Mouse (Mus musculus): Measurements from ENCODE around the gene Hnf1a. TPM values are rescaled to one million over a fixed set of nuclear protein-coding genes. Genes with fewer than 3 reads are reported as not detected.
A peak's percentile ranks its signal among the peaks of the same experiment; 100 is the strongest.

Hnf1a gene
- polyA plus RNA-seq, 1 experiment from 2014 or later, result 5.4 TPM

GRCm38 (mm10) chr5:115007768-115008167 is 36.9 kb upstream of the Hnf1a start:
- no peaks in the 10 kb centered on the region for H3K27me3 ChIP-seq (ENCODE audit: control insufficient read depth, insufficient read depth, low read length)
- H3K9ac ChIP-seq (ENCODE audit: low read length), result no peak overlapping the region
- ATAC-seq (ENCODE audit: low FRiP score, low TSS enrichment) (no peak), DNase-seq (ENCODE audit: low spot score) (no peak)
- TF ChIP-seq EP300 (optimal IDR thresholded peaks at IDR 0.05) (no peak), CTCF (IDR thresholded peaks at IDR 0.05; ENCODE audit: low read depth) (no peak)
- H3K4me2 ChIP-seq (replicated peaks; ENCODE audit: low read depth), result no peak overlapping the region
- H3K36me3 ChIP-seq (ENCODE audit: control insufficient read depth, insufficient read depth, low read length), result no peaks in the 10 kb centered on the region
- peaks cover 3% of the 10 kb centered on the region for H3K4me1 ChIP-seq (replicated peaks; ENCODE audit: control insufficient read depth, insufficient read depth)
- peak overlapping the region; percentile 83 for H3K27ac ChIP-seq (replicated peaks)
- WGBS, result 75% methylated on average over 5 of the region's 5 CpGs
- no peaks in the 10 kb centered on the region for H3K9me3 ChIP-seq (ENCODE audit: control insufficient read depth, low read length)
- H3K4me3 ChIP-seq (ENCODE audit: low read depth, low read length), result no peak overlapping the region

DNA sequence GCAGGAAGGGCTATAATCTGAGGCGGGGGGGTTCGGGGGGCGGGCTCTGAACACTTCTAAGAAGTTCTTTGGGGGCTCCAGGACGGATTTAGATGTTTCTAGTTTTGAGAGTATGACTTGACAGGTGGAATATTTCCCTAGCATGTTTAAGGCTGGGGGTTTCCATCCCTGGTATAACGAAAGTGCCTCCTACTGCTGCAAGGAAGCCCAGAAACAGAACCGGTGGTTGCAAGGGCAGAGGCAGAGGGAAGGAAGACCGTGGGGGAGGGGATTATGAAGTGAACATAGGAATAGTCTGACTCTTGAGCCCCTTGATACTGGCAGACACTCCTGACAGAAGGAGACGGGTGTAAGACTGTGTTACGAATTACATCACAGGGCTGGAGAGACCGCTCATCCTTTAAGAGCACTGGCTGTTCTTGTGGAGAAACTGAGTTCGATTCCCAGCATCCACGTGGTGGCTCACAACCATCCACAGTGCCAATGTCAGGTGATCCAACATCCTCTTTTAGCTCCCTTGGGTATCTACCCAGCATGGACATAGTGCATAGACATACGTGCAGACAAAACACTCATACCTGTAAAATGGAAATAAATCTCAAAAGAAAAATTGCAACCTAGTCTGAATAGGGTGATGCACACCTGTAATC is 32.5 kb upstream of the Hnf1a start:
- Histone ChIP-seq H3K27ac (replicated peaks) (no peak overlapping the region), H3K27me3 (ENCODE audit: control insufficient read depth, insufficient read depth, low read length) (no peaks in the 10 kb centered on the region), H3K36me3 (ENCODE audit: control insufficient read depth, insufficient read depth, low read length) (no peaks in the 10 kb centered on the region), H3K4me1 (replicated peaks; ENCODE audit: control insufficient read depth, insufficient read depth) (no peaks in the 10 kb centered on the region; the same call in 1 of the 2 replicates), H3K9ac (ENCODE audit: low read length) (no peak overlapping the region), H3K4me3 (ENCODE audit: low read depth, low read length) (no peak overlapping the region), H3K9me3 (ENCODE audit: control insufficient read depth, low read length) (no peaks in the 10 kb centered on the region), H3K4me2 (replicated peaks; ENCODE audit: low read depth) (no peak overlapping the region)
- DNase-seq (ENCODE audit: low spot score), result no peak
- TF ChIP-seq EP300 (optimal IDR thresholded peaks at IDR 0.05), result no peak
- no peak for TF ChIP-seq CTCF (IDR thresholded peaks at IDR 0.05; ENCODE audit: low read depth)
- ATAC-seq (ENCODE audit: low FRiP score, low TSS enrichment), result no peak
- WGBS, result 77% methylated on average over 13 of the region's 13 CpGs

GRCm38 (mm10) chr5:115002781-115003180 is 31.9 kb upstream of the Hnf1a start:
- Histone ChIP-seq H3K4me3 (ENCODE audit: low read depth, low read length) (no peak overlapping the region), H3K4me1 (replicated peaks; ENCODE audit: control insufficient read depth, insufficient read depth) (no peaks in the 10 kb centered on the region; the same call in 1 of the 2 replicates), H3K27ac (replicated peaks) (peak overlapping the region; percentile 30; the same call in 1 of the 2 replicates), H3K9me3 (ENCODE audit: control insufficient read depth, low read length) (no peaks in the 10 kb centered on the region), H3K27me3 (ENCODE audit: control insufficient read depth, insufficient read depth, low read length) (no peaks in the 10 kb centered on the region), H3K4me2 (replicated peaks; ENCODE audit: low read depth) (no peak overlapping the region), H3K36me3 (ENCODE audit: control insufficient read depth, insufficient read depth, low read length) (no peaks in the 10 kb centered on the region), H3K9ac (ENCODE audit: low read length) (no peak overlapping the region)
- 47% methylated on average over 6 of the region's 6 CpGs for WGBS
- TF ChIP-seq EP300 (optimal IDR thresholded peaks at IDR 0.05), result no peak
- no peak for TF ChIP-seq CTCF (IDR thresholded peaks at IDR 0.05; ENCODE audit: low read depth)
- DNase-seq (ENCODE audit: low spot score) (no peak), ATAC-seq (ENCODE audit: low FRiP score, low TSS enrichment) (no peak)

GRCm38 (mm10) chr5:115001464-115001863 is 30.6 kb upstream of the Hnf1a start:
- Histone ChIP-seq H3K4me1 (replicated peaks; ENCODE audit: control insufficient read depth, insufficient read depth) (no peaks in the 10 kb centered on the region; the same call in 1 of the 2 replicates), H3K4me3 (ENCODE audit: low read depth, low read length) (no peak overlapping the region), H3K9ac (ENCODE audit: low read length) (no peak overlapping the region), H3K36me3 (ENCODE audit: control insufficient read depth, insufficient read depth, low read length) (no peaks in the 10 kb centered on the region), H3K9me3 (ENCODE audit: control insufficient read depth, low read length) (no peaks in the 10 kb centered on the region), H3K27ac (replicated peaks) (peak overlapping the region; percentile 81), H3K4me2 (replicated peaks; ENCODE audit: low read depth) (no peak overlapping the region), H3K27me3 (ENCODE audit: control insufficient read depth, insufficient read depth, low read length) (no peaks in the 10 kb centered on the region)
- TF ChIP-seq CTCF (IDR thresholded peaks at IDR 0.05; ENCODE audit: low read depth), result no peak
- TF ChIP-seq EP300 (optimal IDR thresholded peaks at IDR 0.05), result no peak
- no peak for DNase-seq (ENCODE audit: low spot score)
- 61% methylated on average over 8 of the region's 8 CpGs for WGBS
- ATAC-seq (ENCODE audit: low FRiP score, low TSS enrichment), result peak; percentile 30; the same call in 1 of the 2 replicates

DNA sequence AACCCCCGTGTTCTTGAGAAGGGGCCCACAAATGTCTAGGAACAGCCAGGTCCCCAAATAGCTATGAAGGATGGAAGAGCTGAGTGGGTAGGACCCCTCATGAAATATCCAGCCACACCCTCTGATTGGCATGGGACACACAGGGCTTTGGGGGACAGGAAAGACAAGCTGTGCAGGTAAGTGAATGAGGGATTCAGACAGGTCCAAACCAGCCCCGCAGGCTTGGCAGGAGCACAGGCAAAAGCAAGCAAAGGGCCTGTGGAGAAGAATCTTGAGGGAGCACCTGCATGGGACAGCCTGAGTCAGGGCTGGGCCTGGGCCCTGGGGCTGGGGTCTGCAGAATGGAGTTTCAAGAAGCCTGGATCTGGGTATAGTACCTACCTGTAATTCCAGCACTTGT is 29.6 kb upstream of the Hnf1a start:
- Histone ChIP-seq H3K4me3 (ENCODE audit: low read depth, low read length) (no peak overlapping the region), H3K9me3 (ENCODE audit: control insufficient read depth, low read length) (no peaks in the 10 kb centered on the region), H3K9ac (ENCODE audit: low read length) (no peak overlapping the region), H3K4me1 (replicated peaks; ENCODE audit: control insufficient read depth, insufficient read depth) (no peaks in the 10 kb centered on the region; the same call in 1 of the 2 replicates), H3K4me2 (replicated peaks; ENCODE audit: low read depth) (no peak overlapping the region), H3K27ac (replicated peaks) (peak overlapping the region; percentile 81), H3K27me3 (ENCODE audit: control insufficient read depth, insufficient read depth, low read length) (no peaks in the 10 kb centered on the region), H3K36me3 (ENCODE audit: control insufficient read depth, insufficient read depth, low read length) (no peaks in the 10 kb centered on the region)
- DNase-seq (ENCODE audit: low spot score), result no peak
- ATAC-seq (ENCODE audit: low FRiP score, low TSS enrichment), result peak; percentile 22; the same call in 1 of the 2 replicates
- WGBS, result 45% methylated on average over 2 of the region's 2 CpGs
- peak; percentile 80 for TF ChIP-seq EP300 (optimal IDR thresholded peaks at IDR 0.05)
- TF ChIP-seq CTCF (IDR thresholded peaks at IDR 0.05; ENCODE audit: low read depth), result no peak

GRCm38 (mm10) chr5:114997327-114997726 is 26.4 kb upstream of the Hnf1a start:
- no peaks in the 10 kb centered on the region for H3K36me3 ChIP-seq (ENCODE audit: control insufficient read depth, insufficient read depth, low read length)
- no peak overlapping the region for H3K9ac ChIP-seq (ENCODE audit: low read length)
- H3K4me2 ChIP-seq (replicated peaks; ENCODE audit: low read depth), result no peak overlapping the region
- H3K27ac ChIP-seq (replicated peaks), result no peak overlapping the region
- no peak for DNase-seq (ENCODE audit: low spot score)
- no peaks in the 10 kb centered on the region for H3K27me3 ChIP-seq (ENCODE audit: control insufficient read depth, insufficient read depth, low read length)
- WGBS, result 64% methylated on average over 6 of the region's 6 CpGs
- no peak for ATAC-seq (ENCODE audit: low FRiP score, low TSS enrichment)
- H3K4me1 ChIP-seq (replicated peaks; ENCODE audit: control insufficient read depth, insufficient read depth), result no peaks in the 10 kb centered on the region
- no peak for TF ChIP-seq CTCF (IDR thresholded peaks at IDR 0.05; ENCODE audit: low read depth)
- no peak for TF ChIP-seq EP300 (optimal IDR thresholded peaks at IDR 0.05)
- no peak overlapping the region for H3K4me3 ChIP-seq (ENCODE audit: low read depth, low read length)
- no peaks in the 10 kb centered on the region for H3K9me3 ChIP-seq (ENCODE audit: control insufficient read depth, low read length)

Data from stomach, postnatal 0 days (tissue).